Mouse (Mus musculus) spleen, adult 12 weeks (tissue): Measurements from ENCODE around the gene Fam241b.
A peak's percentile ranks its signal among the peaks of the same experiment; 100 is the strongest.
"Not testable (repeated sequence)": the region's sequence is repeated elsewhere in the genome, so short reads cannot be mapped to it uniquely, and the experiment has no call there.

Experiments used
- DNase-seq: peaks from one replicate; pipeline ENCODE4 v3.0.0; 2022; ENCODE audit warnings: low spot score

Gene Fam241b

GRCm38 (mm10) chr10:62128316-62128951, 15.3 kb downstream of the Fam241b start:
- no peak for DNase-seq

DNA sequence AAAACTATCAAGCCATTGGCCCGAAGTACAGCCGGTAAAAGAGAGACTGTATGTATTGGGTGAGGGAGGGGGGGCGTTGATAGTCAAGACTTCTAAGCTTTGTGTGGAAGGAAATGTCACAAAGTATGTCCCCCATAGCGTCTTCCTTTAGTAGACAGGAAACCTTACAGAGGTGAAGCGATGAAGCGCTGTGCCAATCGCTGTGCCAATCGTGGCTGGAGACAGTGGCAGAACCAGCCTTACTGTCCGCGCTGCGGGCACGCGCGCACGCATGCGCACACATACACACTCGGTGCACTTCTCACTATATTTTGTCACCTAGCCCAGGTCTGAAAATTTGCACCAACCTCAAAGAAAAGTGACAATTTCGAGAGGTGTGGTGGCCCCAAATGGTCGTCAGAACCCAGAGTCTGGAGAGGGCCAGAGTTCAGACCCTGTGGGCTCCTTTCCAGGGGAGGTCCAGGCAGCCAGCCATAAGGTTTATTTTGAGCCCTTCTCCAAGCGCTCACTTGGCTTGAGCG, 15.9 kb downstream of the Fam241b start:
- no peak for DNase-seq

GRCm38 (mm10) chr10:62127137-62127536, 16.6 kb downstream of the Fam241b start:
- DNase-seq = no peak

DNA sequence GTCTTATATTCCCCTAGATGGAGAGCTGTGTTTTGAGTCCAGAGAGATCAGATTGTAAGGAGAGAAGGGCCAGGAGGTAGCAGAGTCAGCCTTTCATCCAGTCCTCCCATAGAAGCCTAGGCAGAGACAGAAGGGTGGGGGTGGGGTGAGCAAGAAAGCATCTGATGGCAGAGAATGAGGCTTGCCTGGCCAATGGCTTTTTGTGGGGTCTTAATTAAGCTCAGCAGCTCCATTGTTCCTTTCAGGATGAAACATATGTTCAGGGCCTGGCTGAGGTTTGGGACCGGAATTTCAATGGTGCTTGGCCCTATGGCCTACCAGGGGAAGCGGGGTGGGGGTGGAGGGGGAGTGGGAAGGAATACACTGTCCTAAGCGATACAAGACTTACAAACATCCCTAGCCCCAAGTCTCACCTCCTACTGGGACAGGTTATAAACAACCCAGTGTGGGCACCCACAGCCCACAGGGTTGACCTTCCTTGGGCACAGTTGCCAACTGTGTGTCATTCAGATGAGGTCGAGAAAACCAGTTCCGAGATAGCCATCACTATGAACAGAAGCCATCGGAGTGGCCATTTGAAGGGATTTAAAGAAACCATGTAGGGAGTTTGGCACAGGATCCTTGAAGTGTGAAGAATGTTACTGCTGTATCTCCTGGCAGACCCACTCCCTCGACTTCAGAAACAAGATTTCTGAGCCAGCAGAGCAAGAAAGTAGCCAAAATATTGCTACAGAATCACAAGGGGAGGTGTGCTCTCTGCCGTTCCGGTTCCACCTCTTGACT, 29.7 kb downstream of the Fam241b start:
- no peak for DNase-seq

DNA sequence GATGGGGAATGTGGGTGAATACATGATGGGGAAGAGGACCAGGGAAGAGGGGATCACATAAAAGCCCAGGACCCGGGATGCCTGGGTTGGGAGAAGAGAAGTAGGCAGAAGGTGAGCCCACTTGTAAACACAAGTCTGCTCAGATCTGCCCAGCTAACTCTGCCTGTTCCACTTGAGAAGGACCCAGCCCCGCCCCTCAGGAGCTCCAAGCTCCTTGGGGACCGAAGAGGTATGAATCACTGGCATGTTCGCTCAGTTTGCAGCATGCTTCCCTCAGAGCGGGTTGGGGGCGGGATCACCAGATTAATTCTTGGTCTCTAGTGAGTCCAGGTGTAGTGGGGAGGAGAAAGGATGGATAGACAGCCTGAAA, 32.5 kb downstream of the Fam241b start:
- DNase-seq = no peak

DNA sequence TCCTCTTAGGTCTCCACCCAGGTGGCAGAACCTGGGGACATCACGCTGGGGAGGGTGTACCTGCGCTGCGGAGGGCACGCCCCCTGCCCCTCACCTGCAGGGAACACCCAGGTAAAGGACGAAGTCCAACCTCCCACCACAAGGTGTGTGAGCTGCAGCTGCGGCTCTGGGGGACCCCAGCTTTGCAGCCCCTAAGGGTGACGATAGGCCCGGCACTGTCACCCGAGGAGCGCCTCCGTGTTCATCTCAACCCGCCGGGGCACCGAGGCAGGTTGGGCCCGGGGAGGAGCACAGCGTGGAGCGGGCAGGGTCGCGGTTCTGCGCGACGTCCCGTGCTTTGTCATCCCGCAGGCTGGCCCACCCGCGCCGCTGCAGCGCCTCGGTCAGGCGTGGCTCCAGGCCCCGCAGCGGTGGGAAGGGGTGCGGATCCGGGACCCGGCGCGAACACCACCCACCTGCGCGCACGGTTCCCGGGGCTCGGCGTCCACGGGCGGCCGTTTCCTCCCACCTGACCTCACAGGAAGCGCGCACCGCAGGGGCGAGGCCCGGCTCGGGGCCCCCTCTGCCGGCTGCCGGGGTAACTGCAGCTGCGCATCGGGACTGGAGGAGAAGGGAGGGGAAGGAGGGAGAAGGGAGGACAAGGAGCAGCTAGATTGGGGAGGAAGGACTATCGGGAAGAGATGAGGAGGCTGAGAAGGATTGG, 33.1 kb downstream of the Fam241b start:
- DNase-seq = peak; percentile 56

DNA sequence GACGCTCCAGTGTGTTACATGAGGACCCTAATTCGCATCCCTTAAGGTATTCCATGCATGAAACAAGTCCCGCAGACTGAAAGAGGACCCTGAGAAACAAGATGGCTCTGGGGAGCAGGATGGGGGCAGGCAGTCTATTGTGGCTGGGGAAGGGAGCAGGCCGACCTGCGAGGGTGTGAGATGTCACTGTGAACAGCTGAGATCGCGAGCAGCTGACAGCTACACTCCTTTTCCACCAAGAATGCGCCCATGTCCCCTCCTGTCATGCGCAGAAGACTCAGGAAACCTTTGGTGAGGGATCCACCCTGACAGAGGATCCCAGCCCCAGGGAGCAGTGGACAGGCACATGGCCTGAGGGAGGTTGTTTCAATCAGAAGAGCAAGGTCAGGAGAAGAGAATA, 36.7 kb downstream of the Fam241b start:
- no peak for DNase-seq

DNA sequence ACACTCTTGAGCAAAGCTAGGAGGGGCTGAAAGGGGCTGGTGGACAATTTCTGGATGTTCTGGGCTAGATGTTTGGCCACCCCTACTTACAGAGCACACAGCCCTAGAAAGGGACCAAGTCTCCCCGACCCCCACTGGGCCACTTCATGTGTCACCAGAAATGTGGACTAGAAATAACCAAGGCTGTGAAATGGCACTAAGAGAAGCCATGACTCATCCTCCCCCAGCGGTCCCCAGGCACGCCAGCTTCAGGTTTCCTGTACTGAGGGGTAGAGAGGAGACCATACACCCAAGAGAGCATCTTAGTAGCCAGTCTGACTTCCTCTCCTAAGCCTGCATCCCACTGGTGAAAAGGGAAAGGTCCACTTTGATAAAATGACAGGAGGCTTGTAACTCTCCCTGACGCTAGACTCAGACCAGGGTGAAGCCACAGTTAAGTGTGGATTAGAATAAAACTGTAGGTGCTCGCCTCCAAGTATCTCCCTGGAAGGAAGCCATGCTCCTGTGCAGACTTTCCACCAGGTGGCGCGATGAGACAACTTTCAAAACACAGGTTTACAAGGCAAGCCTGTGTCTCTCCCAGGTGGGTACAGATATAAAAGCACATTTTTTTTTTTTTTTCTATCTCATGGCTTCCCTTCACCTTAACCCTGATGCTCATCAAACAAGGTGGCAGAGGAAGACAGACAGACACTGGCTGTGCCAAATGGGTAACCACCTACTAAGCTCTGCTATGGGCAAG, 38.7 kb downstream of the Fam241b start:
- peak; percentile 17 for DNase-seq

DNA sequence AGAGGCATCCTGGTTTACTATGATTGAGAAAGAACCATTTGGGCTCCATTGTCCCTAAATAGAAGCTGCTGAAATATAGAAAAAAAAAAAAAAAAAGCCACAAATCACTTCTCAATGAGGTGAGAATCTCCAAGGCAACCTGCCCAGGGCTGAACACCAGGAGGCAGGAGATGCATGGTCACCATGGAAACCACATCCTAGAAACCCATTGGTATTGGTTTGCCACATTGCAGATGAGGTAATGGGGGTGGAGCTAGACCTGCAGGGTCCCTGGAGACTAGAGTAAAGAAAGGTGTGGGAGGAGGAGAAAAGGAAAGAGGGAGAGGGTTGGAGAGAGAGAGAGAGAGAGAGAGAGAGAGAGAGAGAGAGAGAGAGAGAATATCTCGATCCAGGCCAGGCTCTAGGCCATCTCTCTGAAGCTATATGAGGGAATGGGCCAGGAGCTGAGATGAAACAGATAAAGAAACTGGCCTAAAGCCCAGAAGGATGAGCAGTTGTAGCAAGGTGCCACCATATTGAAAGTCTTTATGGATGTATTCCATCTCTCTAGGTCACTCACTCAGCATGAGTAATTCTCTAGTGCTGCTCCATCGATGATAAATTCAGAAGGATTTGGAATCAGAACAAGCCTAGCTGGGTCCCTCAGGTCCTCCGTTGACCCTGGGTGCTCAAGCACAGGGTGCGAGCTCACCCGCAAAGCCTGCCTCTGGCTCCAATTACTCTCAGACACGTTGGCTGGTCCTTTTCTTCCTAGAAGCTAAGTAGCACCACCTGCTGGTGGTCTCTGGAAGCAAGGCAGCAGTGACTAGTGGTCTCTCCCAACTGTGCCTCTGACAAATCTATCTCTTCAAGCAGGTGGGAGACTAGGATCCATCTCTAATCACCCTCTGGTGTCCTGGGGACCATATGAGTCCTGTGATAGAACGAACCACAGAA, 41.9 kb downstream of the Fam241b start:
- DNase-seq = peak; percentile 14

GRCm38 (mm10) chr10:62099749-62100403, 43.8 kb downstream of the Fam241b start:
- no peak for DNase-seq

- DNase-seq = no peak
Observed at GRCm38 (mm10) chr10:62094401-62094800, 49.3 kb downstream of the Fam241b start.

DNA sequence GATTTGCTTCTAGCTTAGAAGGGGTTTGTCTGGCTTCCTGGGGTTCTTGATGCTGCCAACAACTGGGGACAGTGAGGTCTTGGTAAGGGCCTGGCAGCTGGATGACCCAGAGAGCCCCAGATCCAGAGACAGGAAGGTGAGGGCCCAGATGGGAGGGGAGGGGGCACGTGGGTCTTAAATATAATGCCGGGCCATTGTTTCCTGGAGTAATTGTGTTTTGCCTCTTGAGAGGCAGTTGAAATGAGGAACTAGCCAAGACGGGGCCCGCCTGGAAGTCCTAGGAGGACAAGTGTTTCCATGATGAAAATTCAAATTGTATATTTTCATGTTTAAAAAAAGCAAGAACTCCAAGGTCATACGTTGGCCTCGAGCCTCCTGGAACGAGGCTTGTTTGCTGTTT, 49.8 kb downstream of the Fam241b start:
- no peak for DNase-seq

- no peak for DNase-seq
Observed at GRCm38 (mm10) chr10:62089486-62089885, 54.2 kb downstream of the Fam241b start.

DNA sequence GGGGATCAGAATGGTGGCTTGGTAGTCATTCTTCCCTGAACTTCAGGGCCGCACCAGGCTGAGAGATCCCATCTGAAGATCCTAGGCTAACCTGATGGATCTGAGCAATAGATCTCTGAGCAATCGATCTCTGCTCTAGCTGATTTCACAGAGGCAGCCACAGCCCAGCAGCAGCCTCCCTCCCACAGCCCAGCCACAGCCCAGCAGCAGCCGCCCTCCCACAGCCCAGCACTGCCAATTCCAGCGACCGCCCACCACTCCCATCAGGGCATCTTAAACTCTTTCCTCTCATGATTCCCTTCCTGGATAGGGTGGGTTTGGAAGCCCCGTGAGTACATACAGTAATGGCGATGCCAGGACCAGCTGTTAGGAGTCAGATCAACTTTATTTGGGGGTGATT, 54.6 kb downstream of the Fam241b start:
- no peak for DNase-seq

GRCm38 (mm10) chr10:62088411-62088810, 55.3 kb downstream of the Fam241b start:
- DNase-seq = no peak

GRCm38 (mm10) chr10:62086826-62087225, 56.9 kb downstream of the Fam241b start:
- DNase-seq = no peak

DNA sequence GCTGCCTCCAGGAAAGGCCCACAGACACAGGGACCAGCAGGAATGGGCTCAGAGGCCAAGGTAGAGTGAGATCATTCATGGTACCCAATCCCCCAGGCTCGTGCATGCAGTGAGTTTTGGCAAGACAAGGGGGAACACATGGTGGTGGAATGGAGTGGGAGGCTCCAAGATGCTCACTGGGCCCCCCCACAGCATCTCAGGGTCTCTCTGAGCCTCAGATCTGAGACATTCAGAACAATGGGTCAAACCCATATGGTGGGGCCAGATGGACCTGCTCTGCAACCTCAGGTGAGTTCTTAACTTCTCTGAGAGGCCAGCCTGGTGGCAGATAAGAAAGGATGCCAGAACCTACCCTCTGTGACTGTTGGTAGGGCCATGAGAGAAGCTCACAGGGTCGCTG, 57.7 kb downstream of the Fam241b start:
- no peak for DNase-seq

DNA sequence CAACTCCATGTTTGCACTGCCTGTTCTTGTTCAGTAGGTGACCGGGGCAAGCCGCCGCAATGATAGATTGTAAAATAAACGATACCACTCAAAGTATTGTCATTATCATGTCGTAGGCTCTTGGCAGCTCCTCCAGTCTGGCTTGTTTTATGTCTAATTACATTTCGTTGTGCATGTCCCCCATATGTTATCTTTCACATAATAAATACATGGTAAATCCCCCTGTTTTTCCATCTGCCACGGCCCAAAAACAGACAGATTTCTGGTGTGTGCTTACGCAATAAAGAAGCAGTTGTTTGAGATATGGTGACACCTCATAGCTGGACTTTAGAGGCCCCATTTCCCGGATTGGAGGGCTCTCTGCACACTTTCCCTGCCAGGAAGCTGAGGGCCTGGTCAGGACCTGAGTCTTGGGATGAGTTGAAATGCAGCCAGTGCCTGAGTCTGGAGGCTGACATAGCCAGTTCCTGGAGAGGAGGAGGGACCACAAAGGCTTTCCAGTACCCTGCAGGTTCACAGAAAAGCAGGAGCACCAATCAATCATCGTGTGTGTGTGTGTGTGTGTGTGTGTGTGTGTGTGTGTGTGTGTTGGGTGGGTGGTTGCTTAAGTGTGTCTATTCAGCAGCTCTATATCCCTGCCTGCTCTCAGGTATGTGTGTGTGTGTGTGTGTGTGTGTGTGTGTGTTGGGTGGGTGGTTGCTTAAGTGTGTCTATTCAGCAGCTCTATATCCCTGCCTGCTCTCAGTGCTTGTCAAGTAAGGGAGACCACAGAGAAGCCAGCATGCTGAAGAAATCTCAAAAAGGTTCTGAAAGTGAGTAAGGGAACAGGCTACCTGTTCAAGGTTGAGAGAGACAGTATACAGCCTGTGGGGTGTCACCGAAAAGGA, 67.2 kb downstream of the Fam241b start:
- no peak for DNase-seq

- not testable (repeated sequence) for DNase-seq
Observed at GRCm38 (mm10) chr10:62071346-62071745, 72.4 kb downstream of the Fam241b start.

DNA sequence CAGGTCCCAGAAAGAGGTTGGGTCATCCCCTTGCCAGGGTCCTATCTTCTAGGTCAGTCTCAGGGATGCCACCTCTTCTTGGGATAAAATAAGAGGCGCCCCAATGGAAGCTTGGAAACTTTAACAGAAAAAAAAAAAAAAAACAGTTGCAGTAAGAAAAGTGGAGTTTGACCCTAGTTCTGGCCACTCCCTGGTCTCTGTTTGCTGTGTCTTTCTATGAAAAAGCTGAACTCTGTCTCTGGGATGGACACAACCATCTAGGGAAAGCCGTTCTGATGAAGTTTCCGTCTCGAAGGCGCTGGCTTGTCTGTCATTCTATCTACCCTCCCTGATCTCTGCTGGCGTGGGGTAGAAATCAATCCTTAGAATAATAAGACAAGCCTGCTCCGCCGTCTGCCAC, 73.1 kb downstream of the Fam241b start:
- DNase-seq = no peak
